Mouse (Mus musculus) brain, embryonic 14.5 days (tissue): ENCODE data around the gene Rhoj.

ENCODE experiments used
- CTCF ChIP-seq: fragments of 200-500 bp; IDR thresholded peaks from 2 replicates; pipeline ENCODE4 v1.5.1; 2012; ENCODE audit warnings: inconsistent platforms, mild to moderate bottlenecking, moderate library complexity, borderline replicate concordance; ENCODE audit not compliant: insufficient read depth, insufficient read length; ENCODE audit errors: extremely low read depth
- POLR2A ChIP-seq: fragments of 200-500 bp; IDR thresholded peaks from 2 replicates; pipeline ENCODE4 v1.6.1; 2012; ENCODE audit warnings: mild to moderate bottlenecking, inconsistent platforms, borderline replicate concordance; ENCODE audit not compliant: poor library complexity, insufficient read depth, insufficient read length, severe bottlenecking; ENCODE audit errors: extremely low read depth

- TF ChIP-seq CTCF (no peak), POLR2A (no peak)
Observed at GRCm38 (mm10) chr12:75428719-75429118, 120.6 kb downstream of the Rhoj start.
